Mouse (Mus musculus): ENCODE measurements at regions not wholly inside any gene's neighbourhood (a gene's known extent, or its start where the extent isn't known, plus 50 kb on each side); places are given as distances from the start of the nearest gene placed in this dataset.
A peak's percentile ranks its signal among the peaks of the same experiment; 100 is the strongest.

DNA sequence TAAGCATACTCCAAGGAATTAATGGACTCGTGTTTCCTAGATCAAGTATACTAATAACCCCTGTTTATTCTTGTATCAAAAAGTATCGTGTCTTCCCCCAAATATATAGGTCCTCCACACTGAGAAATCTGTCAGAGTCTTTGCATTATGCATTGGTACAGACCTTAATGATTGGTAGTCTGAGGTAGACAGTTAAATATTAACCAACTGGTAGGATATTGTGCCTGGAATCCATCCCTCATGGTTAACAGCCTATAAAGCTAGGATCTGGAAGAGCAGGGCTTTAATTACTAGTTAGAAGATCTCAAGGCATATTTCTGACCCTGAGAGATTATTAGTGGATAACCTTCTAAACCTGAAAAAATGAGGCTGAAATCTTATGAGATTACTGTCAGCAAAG, 153.6 kb upstream of the Fam98a start:
- Histone ChIP-seq H3K27me3 (no peaks in the 10 kb centered on the region), H3K4me1 (no peaks in the 10 kb centered on the region), H3K27ac (no peak overlapping the region), H3K9ac (no peak overlapping the region), H3K36me3 (no peaks in the 10 kb centered on the region), H3K4me2 (no peak overlapping the region), H3K4me3 (no peak overlapping the region), H3K9me3 (no peaks in the 10 kb centered on the region)
- ATAC-seq (ENCODE audit: borderline replicate concordance, extremely low read depth, low FRiP score, low TSS enrichment): no peak
- 76% methylated on average over 2 of the region's 2 CpGs for WGBS

GRCm38 (mm10) chr17:75703865-75704264, 152.1 kb upstream of the Fam98a start:
- H3K27me3 ChIP-seq: no peaks in the 10 kb centered on the region
- H3K9me3 ChIP-seq: no peaks in the 10 kb centered on the region
- H3K27ac ChIP-seq: no peak overlapping the region
- 28% methylated on average over 8 of the region's 8 CpGs for WGBS
- H3K4me1 ChIP-seq: no peaks in the 10 kb centered on the region
- H3K4me3 ChIP-seq: no peak overlapping the region
- no peak for ATAC-seq (ENCODE audit: borderline replicate concordance, extremely low read depth, low FRiP score, low TSS enrichment)
- no peak overlapping the region for H3K9ac ChIP-seq
- H3K36me3 ChIP-seq: no peaks in the 10 kb centered on the region
- no peak overlapping the region for H3K4me2 ChIP-seq

- WGBS: 77% methylated on average over 3 of the region's 3 CpGs
- ATAC-seq (ENCODE audit: borderline replicate concordance, extremely low read depth, low FRiP score, low TSS enrichment): no peak
- no peaks in the 10 kb centered on the region for H3K4me1 ChIP-seq
Observed at GRCm38 (mm10) chr17:75696729-75697103, 145.0 kb upstream of the Fam98a start.

GRCm38 (mm10) chr17:75696103-75696728, 144.5 kb upstream of the Fam98a start:
- no peaks in the 10 kb centered on the region for H3K4me1 ChIP-seq
- no peak for ATAC-seq (ENCODE audit: borderline replicate concordance, extremely low read depth, low FRiP score, low TSS enrichment)
- WGBS: 67% methylated on average over 5 of the region's 5 CpGs

More at GRCm38 (mm10) chr17:75696729-75697103, 145.0 kb upstream of the Fam98a start:
- Histone ChIP-seq H3K36me3 (no peaks in the 10 kb centered on the region), H3K4me3 (no peak overlapping the region), H3K9ac (no peak overlapping the region), H3K4me2 (no peak overlapping the region), H3K9me3 (no peaks in the 10 kb centered on the region), H3K27ac (no peak overlapping the region), H3K27me3 (no peaks in the 10 kb centered on the region)

GRCm38 (mm10) chr17:75685927-75686326, 134.2 kb upstream of the Fam98a start:
- H3K27me3 ChIP-seq: no peaks in the 10 kb centered on the region
- ATAC-seq (ENCODE audit: borderline replicate concordance, extremely low read depth, low FRiP score, low TSS enrichment): peak; percentile 57; the same call in 1 of the 2 replicates
- H3K27ac ChIP-seq: no peak overlapping the region
- H3K36me3 ChIP-seq: no peaks in the 10 kb centered on the region
- no peak overlapping the region for H3K9ac ChIP-seq
- H3K4me3 ChIP-seq: no peak overlapping the region
- H3K4me1 ChIP-seq: no peaks in the 10 kb centered on the region
- H3K4me2 ChIP-seq: no peak overlapping the region
- no peaks in the 10 kb centered on the region for H3K9me3 ChIP-seq

More at GRCm38 (mm10) chr17:75696103-75696728, 144.5 kb upstream of the Fam98a start:
- Histone ChIP-seq H3K9ac (no peak overlapping the region), H3K9me3 (no peaks in the 10 kb centered on the region), H3K27me3 (no peaks in the 10 kb centered on the region), H3K36me3 (no peaks in the 10 kb centered on the region), H3K4me3 (no peak overlapping the region), H3K4me2 (no peak overlapping the region), H3K27ac (no peak overlapping the region)

DNA sequence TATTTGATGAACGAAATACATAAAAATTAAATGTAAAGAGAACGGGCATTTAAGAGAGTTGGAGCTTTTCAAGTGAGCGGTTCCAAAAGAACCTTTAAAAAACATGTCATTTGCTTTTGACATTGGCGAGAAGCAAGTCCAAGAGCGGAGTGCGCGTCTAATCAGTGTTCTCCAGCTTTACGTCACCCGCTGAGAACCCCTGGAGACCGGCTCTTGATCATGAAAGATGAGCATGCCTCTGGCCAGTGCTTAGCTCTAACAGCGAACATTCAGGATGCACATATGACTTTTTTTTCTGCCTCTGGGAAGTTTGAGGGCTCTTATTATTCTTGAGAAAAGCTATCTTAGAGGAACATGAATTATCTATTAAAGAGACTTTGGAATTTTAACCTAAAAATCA, 95.2 kb upstream of the Fam98a start:
- Histone ChIP-seq H3K9ac (no peak overlapping the region), H3K27me3 (no peaks in the 10 kb centered on the region), H3K4me2 (no peak overlapping the region), H3K36me3 (no peaks in the 10 kb centered on the region), H3K4me1 (no peaks in the 10 kb centered on the region), H3K27ac (no peak overlapping the region), H3K9me3 (no peaks in the 10 kb centered on the region), H3K4me3 (no peak overlapping the region)
- WGBS: 79% methylated on average over 11 of the region's 11 CpGs
- ATAC-seq (ENCODE audit: borderline replicate concordance, extremely low read depth, low FRiP score, low TSS enrichment): no peak

DNA sequence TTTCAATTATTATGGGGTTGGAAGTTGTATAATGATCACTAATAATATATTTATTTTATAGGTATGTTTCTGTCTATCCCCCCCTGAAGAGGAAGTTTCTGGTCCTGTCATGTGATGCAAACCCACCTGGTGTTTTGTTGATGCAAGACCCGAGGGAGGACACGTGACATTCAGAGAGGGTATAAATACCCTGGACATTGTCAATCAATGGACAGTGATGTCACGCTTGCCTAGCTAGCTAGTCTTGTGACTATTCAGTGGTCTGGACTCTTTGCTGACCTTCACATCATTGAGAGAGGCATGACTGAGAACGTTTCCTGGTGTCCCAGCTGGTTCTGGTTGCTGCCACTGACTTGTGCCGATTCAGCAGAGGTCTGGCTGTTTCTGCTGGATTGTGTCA, 93.0 kb upstream of the Fam98a start:
- H3K4me1 ChIP-seq: no peaks in the 10 kb centered on the region
- no peaks in the 10 kb centered on the region for H3K27me3 ChIP-seq
- 74% methylated on average over 5 of the region's 5 CpGs for WGBS
- no peaks in the 10 kb centered on the region for H3K36me3 ChIP-seq
- no peak overlapping the region for H3K9ac ChIP-seq
- H3K27ac ChIP-seq: no peak overlapping the region
- ATAC-seq (ENCODE audit: borderline replicate concordance, extremely low read depth, low FRiP score, low TSS enrichment): no peak
- no peak overlapping the region for H3K4me3 ChIP-seq
- H3K9me3 ChIP-seq: no peaks in the 10 kb centered on the region
- H3K4me2 ChIP-seq: no peak overlapping the region

GRCm38 (mm10) chr17:75642311-75642710, 90.6 kb upstream of the Fam98a start:
- H3K4me3 ChIP-seq: no peak overlapping the region
- 58% methylated on average over 3 of the region's 3 CpGs for WGBS
- no peaks in the 10 kb centered on the region for H3K9me3 ChIP-seq
- ATAC-seq (ENCODE audit: borderline replicate concordance, extremely low read depth, low FRiP score, low TSS enrichment): no peak
- H3K36me3 ChIP-seq: no peaks in the 10 kb centered on the region
- no peaks in the 10 kb centered on the region for H3K27me3 ChIP-seq
- H3K27ac ChIP-seq: no peak overlapping the region
- no peaks in the 10 kb centered on the region for H3K4me1 ChIP-seq
- no peak overlapping the region for H3K4me2 ChIP-seq
- H3K9ac ChIP-seq: no peak overlapping the region

DNA sequence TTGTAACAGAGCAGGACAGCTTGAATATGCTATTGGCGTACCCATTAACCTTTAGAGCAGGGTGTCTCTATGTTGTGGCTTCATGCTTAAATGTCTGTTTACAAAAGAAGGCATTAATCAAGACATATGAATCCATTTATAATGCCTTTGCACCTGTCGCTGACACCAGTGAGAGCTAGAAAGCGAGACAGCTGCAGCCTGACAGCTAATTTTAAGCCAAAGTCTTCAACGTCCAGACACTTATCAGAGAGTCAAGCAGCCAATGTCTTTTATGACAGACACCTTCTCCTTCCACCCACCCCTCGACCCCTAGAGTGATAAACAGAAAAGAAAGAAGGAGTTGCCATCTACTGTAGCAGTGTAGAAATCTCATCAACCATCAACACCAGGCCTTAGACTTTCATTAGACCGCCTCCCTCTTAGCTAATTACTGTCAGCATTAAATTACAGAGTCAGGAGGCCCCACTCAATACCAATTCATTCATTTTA, 89.3 kb upstream of the Fam98a start:
- WGBS: 49% methylated on average over 6 of the region's 6 CpGs
- H3K36me3 ChIP-seq: no peaks in the 10 kb centered on the region
- H3K4me1 ChIP-seq: no peaks in the 10 kb centered on the region
- no peak overlapping the region for H3K4me2 ChIP-seq
- H3K4me3 ChIP-seq: no peak overlapping the region
- no peaks in the 10 kb centered on the region for H3K27me3 ChIP-seq
- no peak overlapping the region for H3K27ac ChIP-seq
- no peak overlapping the region for H3K9ac ChIP-seq
- no peak for ATAC-seq (ENCODE audit: borderline replicate concordance, extremely low read depth, low FRiP score, low TSS enrichment)
- H3K9me3 ChIP-seq: no peaks in the 10 kb centered on the region

DNA sequence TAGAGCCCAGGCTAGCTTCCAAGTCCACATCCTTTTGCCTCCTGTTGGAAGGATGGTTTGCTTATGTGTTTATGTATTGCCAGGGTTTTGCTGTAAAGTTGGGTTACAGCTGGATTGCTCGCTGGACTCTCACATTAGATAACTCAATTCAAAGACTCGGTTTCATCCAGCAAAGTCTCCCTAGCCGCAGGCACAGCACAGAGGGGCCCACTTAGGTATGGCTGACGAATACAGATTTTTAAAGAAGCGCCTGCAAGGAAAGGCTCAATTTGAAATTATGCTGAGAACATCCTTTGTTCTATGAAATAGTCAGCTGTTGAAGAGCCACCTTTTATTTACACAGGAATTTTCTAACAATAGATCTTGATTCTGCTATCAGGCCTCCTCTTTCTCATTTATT, 88.8 kb upstream of the Fam98a start:
- no peaks in the 10 kb centered on the region for H3K4me1 ChIP-seq
- H3K9ac ChIP-seq: no peak overlapping the region
- no peaks in the 10 kb centered on the region for H3K36me3 ChIP-seq
- no peaks in the 10 kb centered on the region for H3K27me3 ChIP-seq
- H3K4me3 ChIP-seq: no peak overlapping the region
- no peaks in the 10 kb centered on the region for H3K9me3 ChIP-seq
- H3K4me2 ChIP-seq: no peak overlapping the region
- no peak for ATAC-seq (ENCODE audit: borderline replicate concordance, extremely low read depth, low FRiP score, low TSS enrichment)
- H3K27ac ChIP-seq: no peak overlapping the region
- WGBS: 77% methylated on average over 5 of the region's 5 CpGs

DNA sequence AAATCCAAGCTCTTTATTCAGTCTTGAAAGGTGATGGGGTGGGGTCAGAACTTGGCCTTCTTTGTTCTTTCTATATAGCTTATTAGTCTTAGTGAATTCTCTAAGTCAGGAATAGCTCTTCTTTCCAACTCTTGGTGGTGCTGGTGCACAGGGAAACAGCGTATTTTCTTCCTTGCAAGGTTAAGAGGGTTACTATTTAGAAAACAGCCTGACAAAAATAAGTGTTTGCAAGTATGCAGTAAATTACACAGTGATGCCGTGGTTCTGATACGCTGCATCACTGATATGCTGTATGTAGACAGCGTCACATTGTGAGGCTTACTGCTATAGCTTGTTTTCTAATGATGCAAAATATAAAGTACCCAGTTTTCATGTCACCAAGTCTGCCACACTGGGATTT, 78.1 kb upstream of the Fam98a start:
- H3K27me3 ChIP-seq: no peaks in the 10 kb centered on the region

GRCm38 (mm10) chr17:75619472-75619871, 67.7 kb upstream of the Fam98a start:
- H3K27ac ChIP-seq: no peak overlapping the region
- WGBS: 57% methylated on average over 3 of the region's 3 CpGs
- H3K36me3 ChIP-seq: no peaks in the 10 kb centered on the region
- H3K4me3 ChIP-seq: no peak overlapping the region
- H3K4me2 ChIP-seq: no peak overlapping the region
- no peaks in the 10 kb centered on the region for H3K9me3 ChIP-seq
- H3K4me1 ChIP-seq: no peaks in the 10 kb centered on the region
- no peak overlapping the region for H3K9ac ChIP-seq
- no peak for ATAC-seq (ENCODE audit: borderline replicate concordance, extremely low read depth, low FRiP score, low TSS enrichment)
- H3K27me3 ChIP-seq: no peaks in the 10 kb centered on the region

More for the DNA sequence above, 78.1 kb upstream of the Fam98a start:
- Histone ChIP-seq H3K4me2 (no peak overlapping the region), H3K4me1 (no peaks in the 10 kb centered on the region), H3K4me3 (no peak overlapping the region), H3K9ac (no peak overlapping the region), H3K9me3 (no peaks in the 10 kb centered on the region), H3K27ac (no peak overlapping the region), H3K36me3 (no peaks in the 10 kb centered on the region)
- ATAC-seq (ENCODE audit: borderline replicate concordance, extremely low read depth, low FRiP score, low TSS enrichment): no peak
- WGBS: 81% methylated on average over 4 of the region's 4 CpGs

DNA sequence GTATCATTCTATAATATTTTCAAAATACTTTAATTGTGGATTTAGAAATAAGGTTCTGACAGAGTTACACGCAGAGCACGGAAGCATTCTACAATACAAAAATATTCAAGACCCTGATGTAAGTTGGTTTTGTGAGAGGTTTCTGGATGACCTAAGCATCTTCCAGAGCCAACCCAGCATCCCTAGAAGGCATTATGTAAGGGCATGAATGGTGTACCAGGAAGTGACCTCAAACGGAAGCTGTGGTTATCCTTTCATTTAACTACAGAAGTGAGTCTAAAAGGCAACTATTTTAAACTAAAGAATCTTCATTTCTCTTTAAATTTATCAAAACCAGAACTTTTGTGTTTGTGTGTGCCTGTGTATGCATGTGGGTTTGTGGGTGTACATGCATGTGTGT, 66.8 kb upstream of the Fam98a start:
- Histone ChIP-seq H3K27me3 (no peaks in the 10 kb centered on the region), H3K4me1 (no peaks in the 10 kb centered on the region), H3K9ac (no peak overlapping the region), H3K36me3 (no peaks in the 10 kb centered on the region), H3K27ac (no peak overlapping the region), H3K4me3 (no peak overlapping the region), H3K9me3 (no peaks in the 10 kb centered on the region), H3K4me2 (no peak overlapping the region)
- no peak for ATAC-seq (ENCODE audit: borderline replicate concordance, extremely low read depth, low FRiP score, low TSS enrichment)
- 89% methylated on average over 3 of the region's 3 CpGs for WGBS
